Mouse (Mus musculus): ENCODE data around the gene Lat2. TPM values are rescaled to one million over a fixed set of nuclear protein-coding genes. Genes with fewer than 3 reads are reported as not detected.
A peak's percentile ranks its signal among the peaks of the same experiment; 100 is the strongest.

Lat2 gene
- polyA plus RNA-seq, 1 experiment from 2014 or later, result 4.0 TPM

DNA sequence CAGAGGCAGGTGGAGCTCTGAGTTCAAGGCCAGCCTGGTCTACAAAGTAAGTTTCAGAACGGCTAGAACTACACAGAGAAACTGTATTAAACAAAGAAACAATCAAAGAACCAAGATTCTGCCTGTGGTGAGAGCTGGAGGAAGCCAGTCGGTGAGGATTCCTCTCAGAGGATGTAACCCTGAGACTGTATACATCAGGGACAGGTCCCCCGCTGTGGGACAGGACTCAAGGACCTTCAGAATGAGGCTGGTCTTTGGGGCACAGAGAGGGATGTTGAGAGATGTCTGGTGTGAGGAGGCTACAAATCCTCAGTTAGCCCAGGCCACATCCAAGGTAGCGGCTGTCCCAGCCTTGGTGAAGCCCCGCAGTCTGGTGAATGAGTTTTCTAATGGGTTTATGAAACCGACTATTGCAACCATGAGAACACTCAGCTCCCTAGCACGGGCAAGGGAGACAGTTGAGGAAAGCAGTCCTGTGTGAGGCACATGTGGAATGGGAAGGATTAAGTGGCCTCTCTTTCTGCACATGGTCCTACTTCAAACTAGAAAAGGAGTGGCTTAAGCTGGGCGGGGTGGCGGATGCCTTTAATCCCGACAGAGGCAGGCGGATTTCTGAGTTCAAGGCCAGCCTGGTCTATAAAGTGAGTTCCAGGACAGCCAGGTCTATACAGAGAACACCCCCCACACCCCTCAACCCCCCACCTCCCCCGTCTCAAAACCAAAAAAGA lies 4.7 kb downstream of the Lat2 start:
- no peak overlapping the region for H3K4me2 ChIP-seq (replicated peaks)

DNA sequence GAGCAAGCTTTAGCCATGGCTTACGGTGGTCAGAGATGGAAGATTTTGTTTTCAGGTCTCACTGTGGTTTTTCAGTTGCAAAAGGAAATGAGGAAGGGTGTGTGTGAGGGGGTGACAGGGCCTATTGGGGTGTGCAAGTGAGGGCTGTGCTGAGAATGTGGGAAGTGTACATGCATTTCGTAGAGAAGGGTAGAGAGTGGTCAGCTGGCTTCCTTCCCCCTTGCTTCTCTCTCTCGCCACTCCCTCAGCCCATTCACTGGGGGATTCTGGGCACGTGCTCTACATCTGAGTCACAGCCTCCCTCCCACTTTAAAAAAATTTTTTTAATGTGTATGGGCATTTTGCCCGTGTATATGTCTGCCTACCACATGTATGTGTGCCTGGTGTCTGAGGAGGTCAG lies 7.7 kb downstream of the Lat2 start:
- Histone ChIP-seq H3K9ac (no peak overlapping the region), H3K4me1 (no peaks in the 10 kb centered on the region), H3K36me3 (no peaks in the 10 kb centered on the region), H3K4me2 (replicated peaks) (no peak overlapping the region), H3K9me3 (no peaks in the 10 kb centered on the region), H3K4me3 (no peak overlapping the region), H3K27me3 (no peaks in the 10 kb centered on the region), H3K27ac (no peak overlapping the region)
- WGBS, result 58% methylated on average over 5 of the region's 5 CpGs
- no peak for ATAC-seq (ENCODE audit: low FRiP score, low read depth)

More for the DNA sequence above, 4.7 kb downstream of the Lat2 start:
- ATAC-seq (ENCODE audit: low FRiP score, low read depth), result no peak
- peaks cover 10% of the 10 kb centered on the region; the same call in 1 of the 2 replicates for H3K36me3 ChIP-seq
- no peaks in the 10 kb centered on the region for H3K27me3 ChIP-seq
- WGBS, result 90% methylated on average over 12 of the region's 12 CpGs
- no peak overlapping the region for H3K27ac ChIP-seq
- no peak overlapping the region for H3K4me3 ChIP-seq
- H3K9ac ChIP-seq, result no peak overlapping the region
- H3K9me3 ChIP-seq, result no peaks in the 10 kb centered on the region
- no peaks in the 10 kb centered on the region for H3K4me1 ChIP-seq

GRCm38 (mm10) chr5:134606314-134606713 lies 8.5 kb downstream of the Lat2 start:
- Histone ChIP-seq H3K36me3 (no peaks in the 10 kb centered on the region), H3K4me1 (no peaks in the 10 kb centered on the region), H3K9ac (no peak overlapping the region), H3K4me2 (replicated peaks) (no peak overlapping the region), H3K9me3 (no peaks in the 10 kb centered on the region), H3K27ac (no peak overlapping the region), H3K4me3 (no peak overlapping the region), H3K27me3 (no peaks in the 10 kb centered on the region)
- ATAC-seq (ENCODE audit: low FRiP score, low read depth), result no peak

GRCm38 (mm10) chr5:134604376-134604775 lies 10.4 kb downstream of the Lat2 start:
- Histone ChIP-seq H3K9ac (no peak overlapping the region), H3K4me2 (replicated peaks) (no peak overlapping the region), H3K36me3 (peaks cover 3% of the 10 kb centered on the region), H3K9me3 (no peaks in the 10 kb centered on the region), H3K4me3 (no peak overlapping the region), H3K27ac (no peak overlapping the region), H3K27me3 (no peaks in the 10 kb centered on the region), H3K4me1 (peaks cover 11% of the 10 kb centered on the region)
- WGBS, result 90% methylated on average over 11 of the region's 11 CpGs
- ATAC-seq (ENCODE audit: low FRiP score, low read depth), result no peak

- Histone ChIP-seq H3K36me3 (peaks cover 67% of the 10 kb centered on the region), H3K4me3 (no peak overlapping the region)
These were observed 17.1 kb downstream of the Lat2 start for GRCm38 (mm10) chr5:134597711-134598110.

GRCm38 (mm10) chr5:134593093-134593492 lies 21.7 kb downstream of the Lat2 start:
- Histone ChIP-seq H3K4me1 (no peaks in the 10 kb centered on the region), H3K9me3 (no peaks in the 10 kb centered on the region), H3K9ac (no peak overlapping the region), H3K27ac (no peak overlapping the region), H3K4me2 (replicated peaks) (no peak overlapping the region), H3K36me3 (peaks cover 95% of the 10 kb centered on the region), H3K4me3 (no peak overlapping the region), H3K27me3 (no peaks in the 10 kb centered on the region)
- no peak for ATAC-seq (ENCODE audit: low FRiP score, low read depth)
- 87% methylated on average over 9 of the region's 9 CpGs for WGBS

More at GRCm38 (mm10) chr5:134597711-134598110, 17.1 kb downstream of the Lat2 start:
- H3K27ac ChIP-seq, result no peak overlapping the region
- no peak overlapping the region for H3K4me2 ChIP-seq (replicated peaks)
- H3K9me3 ChIP-seq, result no peaks in the 10 kb centered on the region
- H3K27me3 ChIP-seq, result no peaks in the 10 kb centered on the region
- no peak overlapping the region for H3K9ac ChIP-seq
- H3K4me1 ChIP-seq, result peaks cover 13% of the 10 kb centered on the region
- WGBS, result 90% methylated on average over 10 of the region's 10 CpGs
- ATAC-seq (ENCODE audit: low FRiP score, low read depth), result no peak

GRCm38 (mm10) chr5:134592026-134592581 lies 22.7 kb downstream of the Lat2 start:
- peaks cover 92% of the 10 kb centered on the region for H3K36me3 ChIP-seq
- H3K9ac ChIP-seq, result no peak overlapping the region
- WGBS, result 89% methylated on average over 11 of the region's 11 CpGs
- ATAC-seq (ENCODE audit: low FRiP score, low read depth), result no peak
- H3K4me2 ChIP-seq (replicated peaks), result no peak overlapping the region
- no peaks in the 10 kb centered on the region for H3K4me1 ChIP-seq
- H3K9me3 ChIP-seq, result no peaks in the 10 kb centered on the region
- H3K27ac ChIP-seq, result no peak overlapping the region
- H3K27me3 ChIP-seq, result no peaks in the 10 kb centered on the region
- no peak overlapping the region for H3K4me3 ChIP-seq

DNA sequence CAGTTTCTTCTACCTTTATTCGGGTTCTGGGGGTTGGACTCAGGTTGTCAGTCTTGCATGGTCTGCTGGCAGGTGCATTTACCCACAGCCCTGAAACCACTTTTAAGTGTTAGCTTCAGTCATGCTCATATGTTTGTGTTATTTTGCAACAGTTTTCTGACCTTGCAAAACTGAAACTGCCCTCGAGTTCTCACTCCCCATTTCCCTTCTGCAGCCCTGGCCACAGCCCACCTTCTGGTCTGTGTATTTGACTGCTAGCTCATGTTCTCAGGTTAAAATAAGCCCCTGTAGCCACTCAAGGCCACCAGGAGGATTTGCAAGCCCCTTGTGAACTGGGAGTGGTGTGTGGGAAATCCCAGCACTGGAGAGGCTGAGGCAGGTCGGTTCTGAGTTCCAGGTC lies 24.9 kb downstream of the Lat2 start:
- Histone ChIP-seq H3K4me2 (replicated peaks) (no peak overlapping the region), H3K36me3 (peaks cover 78% of the 10 kb centered on the region), H3K4me1 (no peaks in the 10 kb centered on the region), H3K9ac (no peak overlapping the region), H3K27ac (no peak overlapping the region), H3K27me3 (no peaks in the 10 kb centered on the region), H3K4me3 (no peak overlapping the region), H3K9me3 (no peaks in the 10 kb centered on the region)
- 87% methylated on average over 3 of the region's 3 CpGs for WGBS
- ATAC-seq (ENCODE audit: low FRiP score, low read depth), result no peak

- H3K4me2 ChIP-seq (replicated peaks), result no peak overlapping the region
- no peaks in the 10 kb centered on the region for H3K27me3 ChIP-seq
- no peak overlapping the region for H3K9ac ChIP-seq
- 88% methylated on average over 5 of the region's 5 CpGs for WGBS
- H3K27ac ChIP-seq, result no peak overlapping the region
- peaks cover 14% of the 10 kb centered on the region for H3K4me1 ChIP-seq
- no peak overlapping the region for H3K4me3 ChIP-seq
- H3K9me3 ChIP-seq, result no peaks in the 10 kb centered on the region
- no peak for ATAC-seq (ENCODE audit: low FRiP score, low read depth)
- peaks cover 30% of the 10 kb centered on the region for H3K36me3 ChIP-seq
These were observed 30.0 kb downstream of the Lat2 start for GRCm38 (mm10) chr5:134584798-134585197.

- Histone ChIP-seq H3K36me3 (peaks cover 24% of the 10 kb centered on the region), H3K9me3 (no peaks in the 10 kb centered on the region), H3K4me2 (replicated peaks) (peak overlapping the region; percentile 92), H3K4me1 (peaks cover 14% of the 10 kb centered on the region), H3K27me3 (no peaks in the 10 kb centered on the region), H3K4me3 (peak overlapping the region; percentile 94), H3K27ac (no peak overlapping the region), H3K9ac (peak overlapping the region; percentile 86; the same call in 1 of the 2 replicates)
- WGBS, result 74% methylated on average over 3 of the region's 3 CpGs
- ATAC-seq (ENCODE audit: low FRiP score, low read depth), result no peak
These were observed 31.0 kb downstream of the Lat2 start for GRCm38 (mm10) chr5:134583884-134584213.

DNA sequence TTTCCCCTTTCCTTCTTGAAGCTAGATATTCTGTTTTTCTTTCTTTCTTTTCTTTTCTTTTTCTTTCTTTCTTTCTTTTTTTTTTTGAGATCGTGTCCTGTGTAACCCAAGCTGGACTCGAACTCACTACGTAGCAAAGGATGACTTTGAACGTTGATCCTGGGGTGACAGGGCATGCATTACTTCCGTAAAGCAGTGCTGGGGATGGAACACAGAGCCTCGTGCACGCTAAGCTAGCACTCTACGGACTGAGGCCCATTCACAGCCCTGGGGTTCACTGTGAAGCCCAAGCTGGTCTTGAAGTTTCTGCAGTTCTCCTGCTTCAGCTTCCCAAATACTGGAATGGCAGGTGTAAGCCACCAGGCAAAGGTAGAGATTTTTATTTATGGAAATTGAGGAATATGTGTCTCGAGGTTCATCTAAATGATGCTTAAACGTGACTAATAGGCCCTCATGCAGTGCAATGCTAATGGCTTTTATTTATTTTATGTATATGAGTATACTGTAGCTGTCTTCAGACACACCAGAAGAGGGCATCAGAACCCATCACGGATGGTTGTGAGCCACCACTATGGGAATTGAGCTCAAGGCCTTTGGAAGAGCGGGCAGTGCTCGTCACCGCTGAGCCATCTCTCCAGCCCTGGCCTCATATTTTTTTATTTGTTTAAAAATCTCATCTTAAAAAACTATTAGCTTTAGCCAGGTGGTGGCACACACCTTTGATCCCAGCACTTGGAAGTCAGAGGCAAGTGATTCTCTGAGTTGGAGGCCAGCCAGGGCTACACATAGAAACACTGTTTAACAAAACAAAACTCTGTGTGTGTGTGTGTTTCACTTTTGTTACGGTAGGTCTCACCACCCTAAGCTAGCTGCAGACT lies 31.6 kb downstream of the Lat2 start:
- 29% methylated on average over 15 of the region's 15 CpGs for WGBS
- no peak for ATAC-seq (ENCODE audit: low FRiP score, low read depth)
- H3K27me3 ChIP-seq, result no peaks in the 10 kb centered on the region
- peak overlapping the region; percentile 92 for H3K4me2 ChIP-seq (replicated peaks)
- H3K9me3 ChIP-seq, result no peaks in the 10 kb centered on the region
- H3K9ac ChIP-seq, result peak overlapping the region; percentile 86
- peaks cover 18% of the 10 kb centered on the region for H3K36me3 ChIP-seq
- peaks cover 14% of the 10 kb centered on the region for H3K4me1 ChIP-seq
- peak overlapping the region; percentile 94 for H3K4me3 ChIP-seq
- no peak overlapping the region for H3K27ac ChIP-seq

DNA sequence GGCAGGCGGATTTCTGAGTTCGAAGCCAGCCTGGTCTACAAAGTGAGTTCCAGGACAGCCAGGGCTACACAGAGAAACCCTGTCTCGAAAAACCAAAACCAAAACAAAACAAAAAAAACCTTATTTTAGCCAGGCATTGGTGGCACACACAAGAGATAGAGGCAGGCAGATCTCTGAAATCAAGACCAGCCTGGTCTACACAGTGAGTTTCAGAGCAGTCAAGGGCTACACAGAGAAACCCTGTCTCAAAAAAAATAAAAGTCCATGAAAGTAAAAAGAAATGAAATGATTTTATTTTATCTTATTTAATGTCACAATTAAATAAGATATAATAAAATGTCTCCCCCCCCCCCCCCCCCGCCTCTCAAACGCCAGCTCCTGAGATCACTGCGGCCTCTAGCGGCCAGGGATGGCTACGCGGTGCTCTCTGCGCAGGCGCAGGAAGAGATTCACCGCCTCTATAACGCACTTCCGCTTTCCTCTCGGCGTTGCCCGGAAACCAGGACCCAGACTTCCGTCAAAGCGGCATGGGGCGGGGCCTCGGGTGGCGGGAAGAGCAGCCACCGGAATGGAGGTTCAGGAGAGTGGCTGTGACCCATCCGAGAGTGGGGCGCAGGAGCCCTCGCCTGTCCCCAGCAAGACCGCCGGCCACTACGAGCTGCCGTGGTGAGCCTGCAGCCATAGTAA lies 32.5 kb downstream of the Lat2 start:
- H3K27ac ChIP-seq, result no peak overlapping the region

More for the DNA sequence above, 32.5 kb downstream of the Lat2 start:
- Histone ChIP-seq H3K36me3 (peaks cover 13% of the 10 kb centered on the region), H3K4me3 (peak overlapping the region; percentile 94), H3K9me3 (no peaks in the 10 kb centered on the region), H3K9ac (peak overlapping the region; percentile 86), H3K27me3 (no peaks in the 10 kb centered on the region), H3K4me2 (replicated peaks) (peak overlapping the region; percentile 92), H3K4me1 (peaks cover 14% of the 10 kb centered on the region)
- ATAC-seq (ENCODE audit: low FRiP score, low read depth), result peak; percentile 95
- WGBS, result 9% methylated on average over 23 of the region's 30 CpGs

All from limb, embryonic 13.5 days (tissue).